Mouse (Mus musculus): ENCODE data around the gene Zfp661. TPM values are rescaled to one million over a fixed set of nuclear protein-coding genes. Genes with fewer than 3 reads are reported as not detected.

Zfp661 gene
- polyA plus RNA-seq, 1 experiment from 2014 or later, result 3.8 TPM

- H3K27me3 ChIP-seq, result peaks cover 71% of the 10 kb centered on the region
- in situ Hi-C loops (cut with MboI; ENCODE audit: low pct_unique_long_range_greater_than_20kb), result loop anchor here (5.0 to 25.0 kb wide), 3 partner anchors 52 to 197 kb away; partner anchors contain the start of gene Adra2b
- peak; percentile 88 for TF ChIP-seq CTCF (IDR thresholded peaks at IDR 0.05)
- ChIA-PET CTCF (interaction anchor here (0.7 to 2.8 kb wide), 12 partner anchors 9 to 197 kb away, joined by 3 to 31 read pairs (median 6); partner anchors contain the start of gene Adra2b), POLR2A (interaction anchor here (0.7 kb wide), 1 partner anchor 13 kb away, joined by 4 read pairs; no protein-coding TSS in a partner anchor)
- peak; percentile 71 for ATAC-seq
- DNase-seq (ENCODE audit: low read depth, low spot score), result peak; percentile 25
Observed at GRCm38 (mm10) chr2:127559070-127559966, 27.6 kb downstream of the Zfp661 start.

- H3K27me3 ChIP-seq, result peaks cover 50% of the 10 kb centered on the region
- ATAC-seq (no peak), DNase-seq (ENCODE audit: low read depth, low spot score) (no peak)
- in situ Hi-C loops (cut with MboI; ENCODE audit: low pct_unique_long_range_greater_than_20kb), result loop anchor here (25.0 kb wide), 1 partner anchor 189 kb away; the partner anchor contains the start of gene Adra2b
- peak; percentile 35 for TF ChIP-seq CTCF (IDR thresholded peaks at IDR 0.05)
- ChIA-PET CTCF (interaction anchor here (1.4 kb wide), 1 partner anchor 28 kb away, joined by 3 read pairs; no protein-coding TSS in a partner anchor), POLR2A (no interaction called here)
Observed at GRCm38 (mm10) chr2:127551078-127551477, 35.8 kb downstream of the Zfp661 start.

GRCm38 (mm10) chr2:127550446-127550845 lies 36.4 kb downstream of the Zfp661 start:
- peaks cover 51% of the 10 kb centered on the region for H3K27me3 ChIP-seq
- DNase-seq (ENCODE audit: low read depth, low spot score), result no peak
- no peak for ATAC-seq
- POLR2A ChIA-PET, result no interaction called here
- in situ Hi-C loops (cut with MboI; ENCODE audit: low pct_unique_long_range_greater_than_20kb), result loop anchor here (25.0 kb wide), 1 partner anchor 188 kb away; the partner anchor contains the start of gene Adra2b
- no peak for TF ChIP-seq CTCF (IDR thresholded peaks at IDR 0.05)
- CTCF ChIA-PET, result interaction anchor here (0.9 to 1.4 kb wide), 3 partner anchors 12 to 43 kb away, joined by 3 read pairs; no protein-coding TSS in a partner anchor

GRCm38 (mm10) chr2:127549711-127550110 lies 37.2 kb downstream of the Zfp661 start:
- TF ChIP-seq CTCF (IDR thresholded peaks at IDR 0.05), result no peak
- ChIA-PET CTCF (interaction anchor here (0.9 to 1.3 kb wide), 2 partner anchors 13 to 42 kb away, joined by 3 read pairs; no protein-coding TSS in a partner anchor), POLR2A (no interaction called here)
- H3K27me3 ChIP-seq, result peaks cover 52% of the 10 kb centered on the region
- ATAC-seq (no peak), DNase-seq (ENCODE audit: low read depth, low spot score) (no peak)
- in situ Hi-C loops (cut with MboI; ENCODE audit: low pct_unique_long_range_greater_than_20kb), result loop anchor here (25.0 kb wide), 1 partner anchor 187 kb away; the partner anchor contains the start of gene Adra2b

- in situ Hi-C loops (cut with MboI; ENCODE audit: low pct_unique_long_range_greater_than_20kb), result no loop called here
- ChIA-PET CTCF (no interaction called here), POLR2A (interaction anchor here (0.7 kb wide), 1 partner anchor 197 kb away, joined by 3 read pairs; no protein-coding TSS in a partner anchor)
- no peak for TF ChIP-seq CTCF (IDR thresholded peaks at IDR 0.05)
- peaks cover 54% of the 10 kb centered on the region for H3K27me3 ChIP-seq
- ATAC-seq, result no peak
- no peak for DNase-seq (ENCODE audit: low read depth, low spot score)
Observed at GRCm38 (mm10) chr2:127548342-127549074, 38.4 kb downstream of the Zfp661 start.

GRCm38 (mm10) chr2:127541697-127542096 lies 45.2 kb downstream of the Zfp661 start:
- in situ Hi-C loops (cut with MboI; ENCODE audit: low pct_unique_long_range_greater_than_20kb), result no loop called here
- ATAC-seq, result no peak
- peaks cover 66% of the 10 kb centered on the region for H3K27me3 ChIP-seq
- no peak for DNase-seq (ENCODE audit: low read depth, low spot score)
- no peak for TF ChIP-seq CTCF (IDR thresholded peaks at IDR 0.05)
- CTCF ChIA-PET, result no interaction called here
- POLR2A ChIA-PET, result no interaction called here

- ATAC-seq, result no peak
- in situ Hi-C loops (cut with MboI; ENCODE audit: low pct_unique_long_range_greater_than_20kb), result no loop called here
- TF ChIP-seq CTCF (IDR thresholded peaks at IDR 0.05), result no peak
- CTCF ChIA-PET, result no interaction called here
- POLR2A ChIA-PET, result no interaction called here
- DNase-seq (ENCODE audit: low read depth, low spot score), result no peak
- H3K27me3 ChIP-seq, result peaks cover 64% of the 10 kb centered on the region
Observed at GRCm38 (mm10) chr2:127541185-127541584, 45.7 kb downstream of the Zfp661 start, which contains the start of gene Prom2. Prom2 (minus strand) TSS chr2:127541467.

GRCm38 (mm10) chr2:127539494-127539893 lies 47.4 kb downstream of the Zfp661 start:
- peaks cover 52% of the 10 kb centered on the region for H3K27me3 ChIP-seq
- in situ Hi-C loops (cut with MboI; ENCODE audit: low pct_unique_long_range_greater_than_20kb), result no loop called here
- ChIA-PET POLR2A (no interaction called here), CTCF (no interaction called here)
- ATAC-seq (no peak), DNase-seq (ENCODE audit: low read depth, low spot score) (no peak)
- TF ChIP-seq CTCF (IDR thresholded peaks at IDR 0.05), result no peak

- DNase-seq (ENCODE audit: low read depth, low spot score) (no peak), ATAC-seq (no peak)
- ChIA-PET POLR2A (no interaction called here), CTCF (no interaction called here)
- peaks cover 41% of the 10 kb centered on the region for H3K27me3 ChIP-seq
- in situ Hi-C loops (cut with MboI; ENCODE audit: low pct_unique_long_range_greater_than_20kb), result no loop called here
- TF ChIP-seq CTCF (IDR thresholded peaks at IDR 0.05), result no peak
Observed at GRCm38 (mm10) chr2:127537548-127537947, 49.3 kb downstream of the Zfp661 start.

GRCm38 (mm10) chr2:127535363-127535762 lies 51.5 kb downstream of the Zfp661 start:
- no peak for DNase-seq (ENCODE audit: low read depth, low spot score)
- in situ Hi-C loops (cut with MboI; ENCODE audit: low pct_unique_long_range_greater_than_20kb), result no loop called here
- ChIA-PET CTCF (no interaction called here), POLR2A (no interaction called here)
- TF ChIP-seq CTCF (IDR thresholded peaks at IDR 0.05), result no peak
- ATAC-seq, result no peak
- H3K27me3 ChIP-seq, result peaks cover 21% of the 10 kb centered on the region

Measured in Patski (cell line).